Mouse (Mus musculus) heart, postnatal 0 days (tissue): Measurements from ENCODE around the gene Bap1. TPM values are rescaled to one million over a fixed set of nuclear protein-coding genes. Genes with fewer than 3 reads are reported as not detected.
A peak's percentile ranks its signal among the peaks of the same experiment; 100 is the strongest.

Experiments used
- ATAC-seq: fragments of 200-750 bp; cut with Nextera tagmentation; 2 replicates; pipeline ENCODE4 v1.8.0; 2017; ENCODE audit warnings: low read depth, moderate number of reproducible peaks, moderate library complexity; ENCODE audit not compliant: insufficient read depth
- DNase-seq: peaks from one replicate; pipeline ENCODE4 v3.0.0-alpha.2; 2016; ENCODE audit warnings: low spot score
- H3K27ac ChIP-seq: fragments of 300-500 bp; sonication (generic); 2 replicates; pipeline ENCODE4 v1.5.1; 2014; ENCODE audit warnings: low read depth, mild to moderate bottlenecking
- H3K27me3 ChIP-seq: fragments of 300-500 bp; sonication (generic); 2 replicates; pipeline ENCODE4 v1.6.1; 2014; ENCODE audit warnings: low read length, mixed read lengths; ENCODE audit not compliant: control insufficient read depth, insufficient read depth
- H3K36me3 ChIP-seq: fragments of 300-500 bp; sonication (generic); replicated peaks from 2 replicates; pipeline ENCODE4 v1.6.1; 2014; ENCODE audit warnings: low read length, mixed read lengths; ENCODE audit not compliant: control insufficient read depth, insufficient read depth
- H3K4me1 ChIP-seq: fragments of 300-500 bp; sonication (generic); 2 replicates; pipeline ENCODE4 v1.6.1; 2014; ENCODE audit warnings: antibody characterized with exemption; ENCODE audit not compliant: control insufficient read depth, insufficient read depth
- H3K4me2 ChIP-seq: fragments of 300-500 bp; sonication (generic); 2 replicates; pipeline ENCODE4 v1.6.1; 2014; ENCODE audit warnings: low read depth, mild to moderate bottlenecking, low read length, moderate library complexity
- H3K4me3 ChIP-seq: fragments of 300-500 bp; sonication (generic); 2 replicates; pipeline ENCODE4 v1.5.1; 2014; ENCODE audit warnings: low read depth, low read length
- H3K9ac ChIP-seq: fragments of 300-500 bp; sonication (generic); replicated peaks from 2 replicates; pipeline ENCODE4 v1.6.1; 2014; ENCODE audit warnings: low read depth, low read length, mixed read lengths
- H3K9me3 ChIP-seq: fragments of 300-500 bp; sonication (generic); replicated peaks from 2 replicates; pipeline ENCODE4 v1.6.1; 2016; ENCODE audit warnings: low read length; ENCODE audit not compliant: control insufficient read depth
- CTCF ChIP-seq: IDR thresholded peaks from 2 replicates; pipeline ENCODE4 v1.5.1; 2016; ENCODE audit warnings: antibody characterized with exemption, control low read depth, low read depth
- EP300 ChIP-seq: IDR thresholded peaks from 2 replicates; pipeline ENCODE4 v1.6.1; 2016; ENCODE audit warnings: antibody characterized with exemption, low read depth
- WGBS: fragments of 180-500 bp; shearing (Covaris S2); extraction: QIAGEN DNeasy Blood & Tissue Kit; methylation state at CpG from one replicate; pipeline ENCODE4 v1.1.7; 2014; 5-methylcytosine and 5-hydroxymethylcytosine counted together
- polyA plus RNA-seq: library from polyadenylated mRNA; unstranded; fragments of >200 nt; fragmentation: Nextera tagmentation; extraction: Ambion mirVana; gene quantifications from 2 replicates; pipeline ENCODE4 v1.2.1, GENCODE M21; 2015
- total RNA-seq: library from RNA; depleted of rRNA; stranded (reverse); fragments of >200 nt; gene quantifications from 2 replicates; pipeline ENCODE4 v1.2.3, GENCODE M21; 2014; ENCODE audit warnings: low replicate concordance

The Bap1 gene
- total and polyA plus RNA-seq, 2 experiments from 2014 or later: 38.6 to 51.1 TPM

DNA sequence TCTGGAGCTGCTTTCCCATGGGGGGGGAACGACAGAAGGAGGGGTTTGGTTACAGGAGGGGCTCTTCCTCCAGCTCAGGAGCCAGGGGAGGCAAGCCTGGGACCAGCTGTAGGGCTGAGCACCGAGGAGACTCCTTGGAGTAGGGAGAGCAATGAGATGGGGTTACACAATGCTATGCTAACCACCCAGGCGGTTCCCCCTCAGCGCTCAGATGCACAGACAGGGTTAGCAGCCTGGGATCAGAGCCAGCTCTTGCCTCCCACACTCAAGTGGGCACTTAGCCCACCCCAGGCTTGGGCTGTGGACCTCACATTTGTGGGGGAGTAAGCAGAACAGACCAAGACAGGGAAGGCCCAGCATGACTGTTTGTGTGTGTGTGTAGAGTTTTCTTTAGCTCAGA, 24.3 kb upstream of the Bap1 start:
- H3K9ac ChIP-seq: no peak overlapping the region
- H3K4me3 ChIP-seq: no peak overlapping the region
- 19% methylated on average over 4 of the region's 4 CpGs for WGBS
- H3K9me3 ChIP-seq: no peaks in the 10 kb centered on the region
- DNase-seq (no peak), ATAC-seq (peak; percentile 34)
- H3K4me1 ChIP-seq: peaks cover 41% of the 10 kb centered on the region
- no peak for TF ChIP-seq CTCF
- TF ChIP-seq EP300: no peak
- H3K4me2 ChIP-seq: no peak overlapping the region
- peak overlapping the region; percentile 39 for H3K27ac ChIP-seq
- H3K27me3 ChIP-seq: no peaks in the 10 kb centered on the region
- no peaks in the 10 kb centered on the region for H3K36me3 ChIP-seq

DNA sequence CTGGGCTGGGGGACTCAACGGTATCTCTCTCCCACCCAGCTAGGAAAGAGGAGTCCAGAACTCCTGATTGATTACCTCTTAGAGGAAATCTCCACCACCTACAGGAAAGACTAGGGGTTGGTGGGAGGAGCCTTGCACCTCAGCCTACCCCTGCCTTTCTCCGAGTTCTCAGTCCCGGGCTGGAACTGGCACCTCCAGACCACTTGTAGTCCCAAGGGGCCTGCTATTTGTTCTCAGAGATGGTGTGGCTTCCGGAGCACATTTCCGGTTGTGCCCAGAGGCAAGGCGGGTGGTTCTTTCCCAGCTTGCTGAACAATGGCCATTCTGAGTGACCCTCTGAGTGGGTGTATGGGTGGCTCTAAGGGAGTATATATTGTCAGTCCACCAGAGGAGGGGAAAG, 23.0 kb upstream of the Bap1 start:
- WGBS: 65% methylated on average over 6 of the region's 6 CpGs
- TF ChIP-seq EP300 (0 out of 2 replicates have a peak, but pooled peaks have one; percentile 29), CTCF (no peak)
- Histone ChIP-seq H3K4me1 (peaks cover 41% of the 10 kb centered on the region), H3K4me2 (no peak overlapping the region), H3K36me3 (no peaks in the 10 kb centered on the region), H3K4me3 (no peak overlapping the region), H3K27ac (peak overlapping the region; percentile 39), H3K9me3 (no peaks in the 10 kb centered on the region), H3K27me3 (no peaks in the 10 kb centered on the region), H3K9ac (no peak overlapping the region)
- no peak for DNase-seq
- no peak for ATAC-seq

GRCm38 (mm10) chr14:31230442-31230841, 20.8 kb upstream of the Bap1 start:
- H3K9ac ChIP-seq: no peak overlapping the region
- H3K27me3 ChIP-seq: no peaks in the 10 kb centered on the region
- 55% methylated on average over 8 of the region's 8 CpGs for WGBS
- peaks cover 31% of the 10 kb centered on the region for H3K4me1 ChIP-seq
- no peaks in the 10 kb centered on the region for H3K9me3 ChIP-seq
- no peak overlapping the region for H3K4me2 ChIP-seq
- no peak for TF ChIP-seq CTCF
- TF ChIP-seq EP300: no peak
- no peak overlapping the region for H3K4me3 ChIP-seq
- H3K36me3 ChIP-seq: no peaks in the 10 kb centered on the region
- DNase-seq (no peak), ATAC-seq (no peak)
- H3K27ac ChIP-seq: peak overlapping the region; percentile 33; the same call in 1 of the 2 replicates

GRCm38 (mm10) chr14:31232404-31233069, 18.7 kb upstream of the Bap1 start:
- Histone ChIP-seq H3K4me3 (no peak overlapping the region), H3K27me3 (no peaks in the 10 kb centered on the region), H3K4me1 (peaks cover 20% of the 10 kb centered on the region), H3K4me2 (no peak overlapping the region), H3K9ac (no peak overlapping the region), H3K9me3 (no peaks in the 10 kb centered on the region), H3K27ac (peak overlapping the region; percentile 66), H3K36me3 (no peaks in the 10 kb centered on the region)
- no peak for ATAC-seq
- WGBS: 62% methylated on average over 13 of the region's 13 CpGs
- TF ChIP-seq CTCF: no peak
- TF ChIP-seq EP300: no peak
- DNase-seq: no peak

DNA sequence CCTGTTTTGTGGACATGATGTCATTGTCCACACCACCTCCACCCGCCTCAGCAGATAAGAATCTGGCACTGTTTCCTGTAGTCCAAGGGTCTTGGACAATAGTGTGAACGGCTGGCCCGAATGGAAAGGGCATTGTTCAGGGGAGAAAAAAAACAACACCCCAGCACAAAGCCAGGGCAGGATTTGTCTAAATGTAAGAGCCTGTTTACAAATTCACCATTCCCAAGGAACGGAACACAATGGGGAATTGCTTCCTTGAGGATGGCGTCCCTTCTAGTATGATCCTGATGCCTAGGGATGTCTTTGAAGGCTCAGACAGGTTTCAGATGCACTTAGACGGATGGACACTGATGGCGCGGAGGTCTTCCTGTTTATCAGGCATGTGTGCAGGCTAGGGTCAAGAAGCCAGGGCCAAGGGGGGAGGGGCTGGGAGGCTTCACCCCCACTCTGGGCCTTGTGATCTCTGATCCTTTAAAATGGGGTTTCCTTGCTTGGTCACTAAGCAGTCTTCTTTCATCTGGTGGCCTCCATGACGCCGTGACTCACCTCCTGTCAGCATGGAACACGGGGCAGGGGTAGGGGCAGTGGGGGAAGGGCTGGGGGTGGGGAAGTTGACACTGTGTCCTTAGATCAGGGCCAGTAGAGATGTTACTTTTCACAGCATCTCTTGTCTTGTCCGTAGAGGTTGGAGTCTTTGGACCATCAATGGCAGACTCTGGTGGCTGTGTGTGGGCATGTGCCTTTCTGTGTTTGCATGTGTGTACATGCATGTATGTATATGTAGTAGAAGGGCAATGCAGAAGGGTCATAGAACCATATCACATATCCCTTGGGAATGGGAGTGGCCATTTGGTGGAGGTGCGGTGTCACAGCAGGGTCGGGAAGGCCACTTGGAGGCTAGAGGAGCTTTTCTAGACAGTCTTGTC, 17.9 kb upstream of the Bap1 start:
- Histone ChIP-seq H3K4me3 (no peak overlapping the region), H3K36me3 (no peaks in the 10 kb centered on the region; the same call in 1 of the 2 replicates), H3K9ac (no peak overlapping the region), H3K27ac (peak overlapping the region; percentile 66), H3K27me3 (no peaks in the 10 kb centered on the region), H3K4me2 (no peak overlapping the region), H3K9me3 (no peaks in the 10 kb centered on the region), H3K4me1 (peaks cover 14% of the 10 kb centered on the region; the same call in 1 of the 2 replicates)
- DNase-seq (peak; percentile 15), ATAC-seq (peak; percentile 54)
- WGBS: 68% methylated on average over 14 of the region's 14 CpGs
- TF ChIP-seq CTCF (no peak), EP300 (peak; percentile 82)
